Mouse (Mus musculus) intestine, embryonic 15.5 days (tissue): ENCODE data around the gene Nxn. TPM values are rescaled to one million over a fixed set of nuclear protein-coding genes. Genes with fewer than 3 reads are reported as not detected.
A peak's percentile ranks its signal among the peaks of the same experiment; 100 is the strongest.

Source experiments
- ATAC-seq: fragments of 200-750 bp; cut with Nextera tagmentation; 2 replicates; pipeline ENCODE4 v1.8.0; 2017; ENCODE audit warnings: moderate TSS enrichment, moderate library complexity
- H3K27ac ChIP-seq: fragments of 300-500 bp; sonication (generic); 2 replicates; pipeline ENCODE4 v1.5.1; 2015; ENCODE audit warnings: mild to moderate bottlenecking, inconsistent platforms
- H3K27me3 ChIP-seq: fragments of 300-500 bp; sonication (generic); replicated peaks from 2 replicates; pipeline ENCODE4 v1.6.1; 2015; ENCODE audit warnings: inconsistent platforms
- H3K36me3 ChIP-seq: fragments of 300-500 bp; sonication (generic); 2 replicates; pipeline ENCODE4 v1.6.1; 2015; ENCODE audit warnings: inconsistent platforms
- H3K4me1 ChIP-seq: fragments of 300-500 bp; sonication (generic); replicated peaks from 2 replicates; pipeline ENCODE4 v1.6.1; 2015; ENCODE audit warnings: inconsistent platforms
- H3K4me2 ChIP-seq: fragments of 300-500 bp; sonication (generic); replicated peaks from 2 replicates; pipeline ENCODE4 v1.6.1; 2015; ENCODE audit warnings: mild to moderate bottlenecking, inconsistent platforms
- H3K4me3 ChIP-seq: fragments of 300-500 bp; sonication (generic); replicated peaks from 2 replicates; pipeline ENCODE4 v1.5.1; 2015; ENCODE audit warnings: inconsistent platforms
- H3K9ac ChIP-seq: fragments of 300-500 bp; sonication (generic); 2 replicates; pipeline ENCODE4 v1.6.1; 2015; ENCODE audit warnings: inconsistent platforms
- H3K9me3 ChIP-seq: fragments of 300-500 bp; sonication (generic); 2 replicates; pipeline ENCODE4 v1.6.1; 2016; ENCODE audit warnings: inconsistent platforms
- WGBS: fragments of 180-500 bp; shearing (Covaris S2); methylation state at CpG from one replicate; pipeline ENCODE4 v1.1.7; 2015; 5-methylcytosine and 5-hydroxymethylcytosine counted together
- polyA plus RNA-seq: library from polyadenylated mRNA; unstranded; fragments of >200 nt; fragmentation: Nextera tagmentation; extraction: Ambion mirVana; gene quantifications from 2 replicates; pipeline ENCODE4 v1.2.1, GENCODE M21; 2015

Gene Nxn
- polyA plus RNA-seq, 1 experiment from 2014 or later, result 31.1 TPM

DNA sequence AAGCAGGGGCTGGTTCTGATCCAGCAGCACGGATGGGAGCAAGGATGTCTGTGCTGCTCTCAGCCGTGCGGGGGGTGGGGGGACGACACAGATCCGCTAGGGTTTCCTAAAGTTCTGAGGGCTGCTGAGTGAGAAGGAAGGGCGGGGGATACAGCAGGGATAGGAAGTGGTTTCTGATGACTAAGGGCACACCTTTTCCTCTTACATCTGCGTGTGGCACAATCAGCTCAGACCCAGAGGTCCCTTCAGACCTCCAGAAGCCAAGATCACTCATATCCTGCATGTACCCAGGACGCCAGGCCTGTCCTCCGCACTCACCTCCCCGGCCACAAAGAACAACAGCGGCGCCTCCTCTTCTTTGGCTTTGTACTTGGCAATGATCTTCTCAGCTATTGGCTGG, 137.7 kb downstream of the Nxn start:
- 0 out of 2 replicates have a peak, but pooled peaks cover 2% of the 10 kb centered on the region for H3K4me1 ChIP-seq
- no peak overlapping the region for H3K27ac ChIP-seq
- H3K9ac ChIP-seq, result no peak overlapping the region
- H3K27me3 ChIP-seq, result no peaks in the 10 kb centered on the region
- 0 out of 2 replicates have a peak, but pooled peaks cover 4% of the 10 kb centered on the region for H3K36me3 ChIP-seq
- ATAC-seq, result no peak
- H3K4me2 ChIP-seq, result no peak overlapping the region
- no peaks in the 10 kb centered on the region for H3K9me3 ChIP-seq
- WGBS, result 77% methylated on average over 12 of the region's 12 CpGs
- H3K4me3 ChIP-seq, result no peak overlapping the region

DNA sequence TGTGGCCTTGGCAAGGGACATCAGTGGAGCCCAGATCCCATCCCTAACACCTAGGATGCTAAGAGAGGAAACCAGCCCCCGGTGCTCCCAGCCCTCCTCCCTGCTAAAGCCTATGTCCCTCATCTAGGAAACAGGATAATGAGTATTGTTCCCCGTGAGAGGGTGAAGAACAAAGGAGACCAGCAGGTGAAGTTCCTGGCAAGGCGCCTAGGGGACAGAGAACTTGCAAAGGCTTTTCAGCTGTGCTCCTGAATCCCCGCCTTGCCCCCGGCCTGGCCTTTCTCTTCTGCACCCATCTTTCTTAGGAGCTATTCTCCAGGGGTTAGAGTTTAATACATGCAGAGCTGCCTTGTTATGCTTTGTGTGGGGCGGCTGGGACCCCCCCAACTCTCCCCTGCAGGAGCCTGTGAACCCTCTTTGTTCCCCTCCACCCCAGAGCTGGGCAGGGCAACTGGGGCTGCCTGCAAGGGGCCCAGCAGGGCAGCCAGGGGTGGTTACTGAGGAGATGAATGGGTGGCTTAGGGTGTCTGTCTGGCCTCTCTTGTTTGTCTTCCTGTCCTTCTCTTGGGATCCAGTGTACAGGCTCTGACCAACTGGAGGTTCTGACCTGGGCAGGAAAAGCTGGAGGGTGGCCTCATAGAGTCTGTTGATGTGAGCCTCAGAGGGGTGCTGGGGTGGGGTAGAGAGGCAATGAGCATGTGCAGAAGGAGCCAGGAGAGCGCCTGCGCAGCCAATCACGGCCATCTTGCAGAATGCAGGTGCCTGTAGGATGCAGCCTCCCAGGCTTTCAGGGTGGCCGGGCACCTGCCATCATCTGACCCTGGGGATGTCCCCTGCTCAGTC, 138.5 kb downstream of the Nxn start:
- Histone ChIP-seq H3K9ac (no peak overlapping the region), H3K27me3 (no peaks in the 10 kb centered on the region), H3K27ac (no peak overlapping the region), H3K4me3 (no peak overlapping the region), H3K36me3 (0 out of 2 replicates have a peak, but pooled peaks cover 4% of the 10 kb centered on the region), H3K9me3 (no peaks in the 10 kb centered on the region), H3K4me2 (no peak overlapping the region), H3K4me1 (0 out of 2 replicates have a peak, but pooled peaks cover 2% of the 10 kb centered on the region)
- ATAC-seq, result no peak
- 70% methylated on average over 10 of the region's 10 CpGs for WGBS

DNA sequence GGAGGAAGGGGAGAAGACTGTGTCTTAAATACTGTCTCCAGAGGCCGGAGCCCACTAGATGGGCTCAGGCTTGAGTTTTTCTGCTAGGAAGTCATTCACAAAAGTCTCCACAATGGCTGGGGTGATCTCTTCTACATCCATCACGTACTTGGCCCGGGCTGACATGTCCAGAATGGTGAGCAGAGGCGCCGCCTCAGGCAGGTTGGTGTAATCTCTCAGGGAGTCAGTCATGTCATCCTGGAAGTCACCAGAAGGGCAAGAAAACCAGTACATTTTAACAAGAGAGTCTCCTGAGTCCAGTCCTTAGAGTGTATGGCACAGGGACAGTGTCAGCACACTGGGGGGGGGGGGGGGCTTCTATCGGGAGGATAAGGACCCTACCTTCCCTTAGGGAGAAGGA, 140.4 kb downstream of the Nxn start:
- H3K27ac ChIP-seq, result no peak overlapping the region
- H3K9me3 ChIP-seq, result no peaks in the 10 kb centered on the region
- peaks cover 6% of the 10 kb centered on the region; the same call in 1 of the 2 replicates for H3K36me3 ChIP-seq
- WGBS, result 79% methylated on average over 6 of the region's 6 CpGs
- no peak overlapping the region for H3K9ac ChIP-seq
- H3K27me3 ChIP-seq, result no peaks in the 10 kb centered on the region
- no peak overlapping the region for H3K4me2 ChIP-seq
- ATAC-seq, result no peak
- 0 out of 2 replicates have a peak, but pooled peaks cover 2% of the 10 kb centered on the region for H3K4me1 ChIP-seq
- H3K4me3 ChIP-seq, result no peak overlapping the region

DNA sequence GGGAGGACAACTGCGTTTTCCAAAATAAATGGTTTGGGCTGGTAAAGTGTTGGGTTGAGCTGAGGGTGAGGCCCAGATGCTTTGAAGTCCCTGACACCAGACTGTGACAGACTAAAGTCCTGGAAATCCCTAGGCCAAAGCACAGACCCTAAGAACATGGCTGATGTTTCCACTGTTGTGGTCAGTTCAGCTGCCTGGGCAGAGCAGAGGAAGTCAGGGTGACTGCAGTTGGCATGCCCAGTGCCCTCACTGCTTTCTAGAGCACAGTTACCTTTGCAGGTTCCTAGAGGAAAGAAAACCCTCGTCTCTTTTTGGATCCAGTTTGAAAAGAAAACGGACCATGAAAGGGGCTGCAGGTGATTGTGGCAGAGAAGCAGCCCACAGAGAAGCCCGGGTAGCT, 141.6 kb downstream of the Nxn start:
- Histone ChIP-seq H3K27ac (no peak overlapping the region), H3K36me3 (peaks cover 6% of the 10 kb centered on the region; the same call in 1 of the 2 replicates)

DNA sequence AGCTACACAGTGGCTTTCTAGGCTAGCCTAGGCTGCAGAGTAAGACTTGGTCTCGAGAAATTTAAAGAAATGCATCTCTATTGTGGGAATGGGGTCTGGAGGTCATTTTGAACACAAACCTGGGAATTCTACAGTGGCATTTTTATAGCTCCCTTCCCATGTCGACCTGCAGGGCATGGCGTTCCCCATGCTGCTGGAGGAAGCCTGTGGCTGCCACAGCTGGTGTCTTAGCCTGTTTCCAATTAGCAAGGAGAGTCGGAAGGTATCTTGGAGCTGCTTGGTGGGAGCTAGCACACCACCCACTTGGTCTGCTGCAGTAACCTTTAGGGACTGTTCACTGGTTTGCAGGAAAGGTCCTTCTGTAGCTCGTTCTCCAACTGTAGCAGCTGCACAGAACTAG, 142.8 kb downstream of the Nxn start:
- 38% methylated on average over 5 of the region's 5 CpGs for WGBS
- H3K9me3 ChIP-seq, result no peaks in the 10 kb centered on the region
- ATAC-seq, result no peak
- no peak overlapping the region for H3K4me3 ChIP-seq
- H3K4me2 ChIP-seq, result no peak overlapping the region
- peaks cover 5% of the 10 kb centered on the region; the same call in 1 of the 2 replicates for H3K36me3 ChIP-seq
- no peak overlapping the region for H3K27ac ChIP-seq
- H3K4me1 ChIP-seq, result 0 out of 2 replicates have a peak, but pooled peaks cover 2% of the 10 kb centered on the region
- H3K27me3 ChIP-seq, result no peaks in the 10 kb centered on the region
- no peak overlapping the region for H3K9ac ChIP-seq

More for the DNA sequence above, 141.6 kb downstream of the Nxn start:
- Histone ChIP-seq H3K9ac (no peak overlapping the region), H3K27me3 (no peaks in the 10 kb centered on the region), H3K4me2 (no peak overlapping the region), H3K4me1 (0 out of 2 replicates have a peak, but pooled peaks cover 2% of the 10 kb centered on the region), H3K9me3 (no peaks in the 10 kb centered on the region), H3K4me3 (no peak overlapping the region)
- 79% methylated on average over 4 of the region's 4 CpGs for WGBS
- ATAC-seq, result no peak

DNA sequence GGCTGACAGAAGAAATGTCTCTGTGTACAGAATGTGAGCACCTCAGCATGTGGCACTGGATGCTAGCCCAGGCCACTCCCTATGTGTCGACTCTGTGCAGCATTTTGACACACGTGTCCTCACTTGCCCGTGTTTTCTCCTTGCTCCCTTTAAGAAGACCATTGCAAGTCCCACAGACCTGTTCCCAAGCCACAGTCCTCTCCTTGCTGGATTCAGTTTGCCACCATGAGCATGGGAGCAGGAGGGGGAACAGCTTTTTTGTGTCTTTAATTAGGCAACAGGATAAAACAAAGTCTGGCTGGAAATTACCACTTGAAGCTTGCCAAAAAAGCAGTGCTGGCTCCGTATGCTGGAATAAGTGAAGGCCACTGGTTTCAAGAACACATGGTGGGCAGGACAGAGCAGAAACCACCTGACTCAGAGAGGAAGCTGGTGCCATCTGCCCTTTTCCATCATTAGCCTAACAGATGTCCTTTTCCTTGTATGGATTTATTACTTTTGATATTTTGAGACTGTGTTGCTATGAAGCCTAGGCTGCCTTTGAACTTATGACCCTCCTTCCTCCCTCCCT, 143.4 kb downstream of the Nxn start:
- Histone ChIP-seq H3K9ac (no peak overlapping the region), H3K27me3 (no peaks in the 10 kb centered on the region), H3K27ac (no peak overlapping the region), H3K4me1 (no peaks in the 10 kb centered on the region), H3K4me2 (no peak overlapping the region), H3K4me3 (no peak overlapping the region), H3K9me3 (no peaks in the 10 kb centered on the region), H3K36me3 (peaks cover 9% of the 10 kb centered on the region)
- WGBS, result 72% methylated on average over 4 of the region's 4 CpGs
- ATAC-seq, result no peak

DNA sequence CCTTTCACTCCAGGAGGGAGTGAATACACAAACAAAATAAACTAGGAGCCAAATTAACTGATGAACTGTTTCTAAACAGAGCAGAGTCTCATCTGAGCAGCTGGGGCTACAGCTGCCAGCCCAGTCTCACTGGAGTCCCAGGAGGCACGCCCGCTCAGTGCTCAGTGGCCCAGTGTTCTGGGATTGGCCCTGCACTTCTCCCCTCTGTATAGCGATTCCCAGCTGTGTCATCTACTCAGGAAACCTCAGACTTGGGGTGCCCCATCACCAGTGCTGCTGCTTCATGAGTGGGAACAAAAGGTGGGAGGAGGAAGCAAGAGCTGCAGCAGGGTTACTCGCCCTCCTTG, 145.0 kb downstream of the Nxn start:
- H3K9me3 ChIP-seq, result no peaks in the 10 kb centered on the region
- WGBS, result 68% methylated on average over 4 of the region's 4 CpGs
- H3K27ac ChIP-seq, result no peak overlapping the region
- H3K4me2 ChIP-seq, result no peak overlapping the region
- H3K4me1 ChIP-seq, result no peaks in the 10 kb centered on the region
- no peaks in the 10 kb centered on the region for H3K27me3 ChIP-seq
- H3K4me3 ChIP-seq, result no peak overlapping the region
- ATAC-seq, result peak; percentile 52
- peaks cover 21% of the 10 kb centered on the region for H3K36me3 ChIP-seq
- no peak overlapping the region for H3K9ac ChIP-seq

DNA sequence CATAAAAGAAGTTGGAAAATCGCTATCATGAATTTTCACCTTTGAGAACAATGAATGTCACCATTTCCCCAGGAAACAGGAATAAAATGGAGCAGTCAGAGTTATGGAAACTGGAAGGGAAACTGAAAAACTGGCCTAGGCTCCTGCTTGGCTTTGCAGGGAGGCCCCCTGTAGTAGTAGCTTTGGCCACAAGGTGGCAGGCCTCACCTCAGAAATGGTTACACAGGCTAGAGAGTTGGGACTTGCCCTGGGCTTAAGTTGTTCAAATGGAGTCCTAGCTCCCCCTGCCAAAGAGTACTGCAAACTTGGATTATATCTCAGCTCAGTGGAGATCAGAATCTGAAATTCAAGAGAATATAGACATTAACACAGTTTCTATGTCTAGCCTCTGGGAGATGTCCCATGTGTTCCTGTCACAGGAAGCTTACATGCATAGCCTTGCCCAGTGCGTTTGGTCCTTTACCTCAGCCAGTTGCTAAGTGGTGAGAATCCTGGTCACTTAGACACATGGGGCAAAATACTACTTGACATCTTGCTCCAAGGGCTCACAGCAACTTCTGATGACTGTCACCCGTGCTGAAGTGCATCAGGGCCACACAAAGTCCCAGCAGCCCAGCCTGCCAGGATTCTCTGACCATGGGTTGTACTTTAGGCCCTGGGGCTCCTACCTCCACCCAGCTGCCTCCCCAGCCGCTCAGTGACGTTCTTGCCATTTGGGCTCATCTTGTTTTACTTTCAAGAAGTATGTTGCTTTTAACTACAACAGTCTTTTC, 145.6 kb downstream of the Nxn start:
- Histone ChIP-seq H3K4me3 (no peak overlapping the region), H3K27me3 (no peaks in the 10 kb centered on the region), H3K9me3 (no peaks in the 10 kb centered on the region), H3K27ac (no peak overlapping the region), H3K36me3 (peaks cover 24% of the 10 kb centered on the region), H3K4me2 (no peak overlapping the region), H3K4me1 (no peaks in the 10 kb centered on the region), H3K9ac (no peak overlapping the region)
- peak; percentile 90 for ATAC-seq
- 44% methylated on average over 5 of the region's 5 CpGs for WGBS

DNA sequence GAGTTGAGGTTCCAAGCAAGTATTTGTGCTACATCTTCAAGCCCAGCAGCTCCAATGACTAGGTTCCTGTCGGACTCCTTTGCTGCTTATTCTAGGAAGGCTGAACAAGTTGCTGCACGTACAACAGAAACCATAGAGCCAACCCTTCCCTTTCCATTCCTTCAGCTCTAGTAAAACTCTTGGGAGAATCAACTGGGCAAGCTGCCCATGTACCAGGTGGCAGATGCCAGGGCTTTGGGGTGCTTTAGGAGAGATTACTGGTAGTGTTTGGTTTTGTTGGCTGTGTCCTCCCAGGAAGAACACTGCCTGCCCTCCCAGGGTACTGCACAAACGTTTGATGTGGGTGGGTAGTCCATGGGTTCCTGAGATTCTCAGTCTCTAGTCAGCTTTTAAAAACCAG, 146.9 kb downstream of the Nxn start:
- no peaks in the 10 kb centered on the region for H3K27me3 ChIP-seq
- H3K4me1 ChIP-seq, result no peaks in the 10 kb centered on the region
- ATAC-seq, result no peak
- H3K27ac ChIP-seq, result no peak overlapping the region
- H3K9ac ChIP-seq, result no peak overlapping the region
- H3K9me3 ChIP-seq, result no peaks in the 10 kb centered on the region
- WGBS, result 60% methylated on average over 3 of the region's 3 CpGs
- no peak overlapping the region for H3K4me2 ChIP-seq
- no peak overlapping the region for H3K4me3 ChIP-seq
- H3K36me3 ChIP-seq, result peaks cover 24% of the 10 kb centered on the region

DNA sequence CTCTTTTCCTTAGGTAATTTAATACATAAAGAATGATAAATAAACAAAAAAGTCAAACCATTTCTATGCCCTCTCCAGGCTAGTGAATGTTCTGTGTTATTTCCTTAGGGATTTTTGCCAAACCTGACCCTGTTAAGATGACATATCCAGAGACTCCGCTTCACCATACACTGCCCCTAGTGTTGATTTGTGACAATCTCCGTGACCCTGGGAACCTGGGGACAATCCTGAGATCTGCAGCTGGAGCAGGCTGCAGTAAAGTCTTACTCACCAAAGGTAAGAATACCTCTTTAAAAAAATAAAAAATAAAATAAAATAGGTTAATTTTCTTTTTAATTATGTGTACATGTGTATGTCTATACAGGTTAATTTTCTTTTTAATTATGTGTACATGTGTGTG, 151.7 kb downstream of the Nxn start:
- Histone ChIP-seq H3K4me3 (no peak overlapping the region), H3K36me3 (peaks cover 22% of the 10 kb centered on the region)
- 39% methylated on average over 2 of the region's 2 CpGs for WGBS

DNA sequence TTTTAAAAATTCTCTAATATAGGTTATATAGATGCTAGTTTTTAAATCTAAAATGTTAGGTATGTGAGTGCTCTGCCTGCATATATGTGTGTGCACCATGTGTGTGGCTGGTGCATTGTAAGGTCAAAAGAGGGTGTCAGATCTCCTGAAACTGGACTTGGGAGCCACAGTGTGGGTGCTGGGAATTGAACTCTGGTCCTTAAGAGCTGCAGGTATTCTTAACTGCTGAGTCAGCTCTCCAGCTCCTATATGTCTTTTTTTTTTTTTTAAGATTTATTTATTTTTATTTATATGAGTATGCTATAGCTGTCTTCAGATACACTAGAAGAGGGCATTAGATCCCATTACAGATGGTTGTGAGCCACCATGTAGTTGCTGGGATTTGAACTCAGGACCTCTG, 152.5 kb downstream of the Nxn start:
- Histone ChIP-seq H3K27ac (no peak overlapping the region), H3K27me3 (no peaks in the 10 kb centered on the region), H3K9ac (no peak overlapping the region), H3K4me1 (peaks cover 14% of the 10 kb centered on the region), H3K9me3 (no peaks in the 10 kb centered on the region), H3K36me3 (peaks cover 22% of the 10 kb centered on the region), H3K4me3 (no peak overlapping the region), H3K4me2 (no peak overlapping the region)
- ATAC-seq, result no peak

More for the DNA sequence above, 151.7 kb downstream of the Nxn start:
- no peak for ATAC-seq
- H3K27me3 ChIP-seq, result no peaks in the 10 kb centered on the region
- H3K9ac ChIP-seq, result no peak overlapping the region
- H3K4me2 ChIP-seq, result no peak overlapping the region
- H3K9me3 ChIP-seq, result no peaks in the 10 kb centered on the region
- H3K4me1 ChIP-seq, result peaks cover 12% of the 10 kb centered on the region
- no peak overlapping the region for H3K27ac ChIP-seq

DNA sequence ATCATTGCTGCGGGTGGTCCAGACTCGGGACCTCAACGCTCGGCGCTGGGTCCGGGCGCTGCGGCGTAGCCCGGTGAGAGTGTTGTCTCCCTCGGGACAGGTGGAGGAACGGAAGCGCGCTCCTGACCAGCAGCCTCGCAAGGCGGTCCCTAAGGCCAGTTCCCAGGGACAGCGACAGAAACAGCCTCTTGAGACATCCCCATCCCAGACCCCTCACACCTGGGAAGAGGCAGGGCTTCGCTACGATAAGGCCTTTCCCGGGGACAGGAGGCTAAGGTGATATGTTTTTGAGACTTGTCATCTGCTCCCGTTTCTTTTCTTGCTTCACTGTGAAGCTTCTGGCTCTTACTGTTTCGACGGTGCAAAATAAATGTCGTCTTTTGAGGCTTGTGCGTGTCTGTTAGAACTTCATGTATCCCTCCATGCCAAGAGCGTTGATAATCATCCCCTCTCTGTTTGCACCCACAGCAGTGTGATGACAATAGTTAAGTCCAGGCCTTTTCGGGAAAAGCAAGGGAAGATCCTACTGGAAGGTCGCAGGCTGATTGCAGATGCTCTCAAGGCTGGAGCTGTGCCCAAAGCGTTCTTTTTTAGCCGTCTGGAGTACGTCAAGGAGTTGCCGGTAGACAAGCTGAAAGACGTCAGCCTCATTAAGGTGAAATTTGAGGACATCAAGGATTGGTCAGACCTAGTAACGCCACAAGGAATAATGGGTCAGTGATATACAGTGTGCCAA, 155.0 kb downstream of the Nxn start:
- H3K27ac ChIP-seq, result peak overlapping the region; percentile 44; the same call in 1 of the 2 replicates
- peaks cover 15% of the 10 kb centered on the region for H3K4me1 ChIP-seq
- no peaks in the 10 kb centered on the region for H3K9me3 ChIP-seq

More for the DNA sequence above, 155.0 kb downstream of the Nxn start:
- Histone ChIP-seq H3K27me3 (no peaks in the 10 kb centered on the region), H3K9ac (peak overlapping the region; percentile 81), H3K36me3 (peaks cover 4% of the 10 kb centered on the region; the same call in 1 of the 2 replicates), H3K4me3 (peak overlapping the region; percentile 90), H3K4me2 (peak overlapping the region; percentile 77)
- WGBS, result 1% methylated on average over 34 of the region's 34 CpGs
- peak; percentile 66 for ATAC-seq
